Mouse (Mus musculus): ENCODE results near the gene 4930563M21Rik. TPM values are rescaled to one million over a fixed set of nuclear protein-coding genes. Genes with fewer than 3 reads are reported as not detected.
"Not testable (repeated sequence)": the region's sequence is repeated elsewhere in the genome, so short reads cannot be mapped to it uniquely, and the experiment has no call there.

The 4930563M21Rik gene
- not detected in 2 replicates for polyA plus RNA-seq (2015; fragmentation: Nextera tagmentation; extraction: Ambion mirVana)

DNA sequence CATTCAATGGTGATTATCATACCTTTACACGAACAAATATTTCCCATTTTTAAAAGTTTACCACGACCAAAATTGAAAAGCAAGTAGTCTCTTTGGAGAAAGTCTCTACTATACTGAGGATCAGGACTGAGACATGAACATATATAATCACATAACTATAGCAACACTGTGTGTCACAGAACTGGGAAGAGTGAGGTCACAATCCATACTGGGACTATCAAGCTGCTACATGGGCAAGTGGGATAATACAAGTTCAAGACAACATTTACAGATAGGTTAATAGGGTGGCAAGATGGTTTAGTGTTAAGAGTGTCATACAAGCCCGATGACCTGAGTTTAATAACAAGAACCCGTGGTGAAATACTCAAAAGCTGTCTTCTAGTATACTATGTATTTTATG is at the start of gene 4930563M21Rik:
Gene 4930563M21Rik, minus strand, starts transcription at position 101 of the 400 bp plus-strand sequence.
- Histone ChIP-seq H3K9ac (ENCODE audit: low read depth, low read length) (no peak within 1 kb of the TSS), H3K27ac (ENCODE audit: low read length) (no peak within 1 kb of the TSS), H3K9me3 (replicated peaks; ENCODE audit: control insufficient read depth, low read length) (no peaks in the 10 kb centered on the region), H3K36me3 (ENCODE audit: control insufficient read depth, insufficient read depth) (no peaks in the 10 kb centered on the region), H3K4me2 (ENCODE audit: low read depth, low read length) (no peak within 1 kb of the TSS), H3K4me1 (ENCODE audit: control insufficient read depth, low read depth, low read length) (no peaks in the 10 kb centered on the region), H3K27me3 (ENCODE audit: control insufficient read depth, insufficient read depth, low read depth, low read length) (no peaks in the 10 kb centered on the region), H3K4me3 (ENCODE audit: low read depth, low read length) (no peak within 1 kb of the TSS)
- 50% methylated on average over 4 of the region's 4 CpGs for WGBS (ENCODE audit: insufficient replicate concordance)
- ATAC-seq (ENCODE audit: low read depth) = no peak

GRCm38 (mm10) chr9:56056147-56056546 is 45.8 kb upstream of the 4930563M21Rik start:
- H3K27ac ChIP-seq (ENCODE audit: low read length) = no peak overlapping the region
- 72% methylated on average over 6 of the region's 6 CpGs for WGBS (ENCODE audit: insufficient replicate concordance)
- no peak for ATAC-seq (ENCODE audit: low read depth)
- H3K27me3 ChIP-seq (ENCODE audit: control insufficient read depth, insufficient read depth, low read depth, low read length) = no peaks in the 10 kb centered on the region
- no peak overlapping the region for H3K4me2 ChIP-seq (ENCODE audit: low read depth, low read length)
- peaks cover 2% of the 10 kb centered on the region; the same call in 1 of the 2 replicates for H3K36me3 ChIP-seq (ENCODE audit: control insufficient read depth, insufficient read depth)
- H3K4me1 ChIP-seq (ENCODE audit: control insufficient read depth, low read depth, low read length) = no peaks in the 10 kb centered on the region
- no peak overlapping the region for H3K9ac ChIP-seq (ENCODE audit: low read depth, low read length)
- H3K4me3 ChIP-seq (ENCODE audit: low read depth, low read length) = no peak overlapping the region
- H3K9me3 ChIP-seq (replicated peaks; ENCODE audit: control insufficient read depth, low read length) = no peaks in the 10 kb centered on the region

GRCm38 (mm10) chr9:56053796-56054195 is 43.4 kb upstream of the 4930563M21Rik start:
- Histone ChIP-seq H3K27me3 (ENCODE audit: control insufficient read depth, insufficient read depth, low read depth, low read length) (no peaks in the 10 kb centered on the region), H3K36me3 (ENCODE audit: control insufficient read depth, insufficient read depth) (no peaks in the 10 kb centered on the region; the same call in 1 of the 2 replicates), H3K4me3 (ENCODE audit: low read depth, low read length) (no peak overlapping the region), H3K27ac (ENCODE audit: low read length) (no peak overlapping the region), H3K4me2 (ENCODE audit: low read depth, low read length) (no peak overlapping the region), H3K9ac (ENCODE audit: low read depth, low read length) (no peak overlapping the region), H3K9me3 (replicated peaks; ENCODE audit: control insufficient read depth, low read length) (no peaks in the 10 kb centered on the region), H3K4me1 (ENCODE audit: control insufficient read depth, low read depth, low read length) (no peaks in the 10 kb centered on the region)
- no peak for ATAC-seq (ENCODE audit: low read depth)
- WGBS (ENCODE audit: insufficient replicate concordance) = 74% methylated on average over 3 of the region's 3 CpGs

- Histone ChIP-seq H3K4me3 (ENCODE audit: low read depth, low read length) (peak overlapping the region; percentile 74), H3K4me1 (ENCODE audit: control insufficient read depth, low read depth, low read length) (peaks cover 3% of the 10 kb centered on the region), H3K9ac (ENCODE audit: low read depth, low read length) (peak overlapping the region; percentile 80), H3K27me3 (ENCODE audit: control insufficient read depth, insufficient read depth, low read depth, low read length) (no peaks in the 10 kb centered on the region), H3K27ac (ENCODE audit: low read length) (peak overlapping the region; percentile 59), H3K4me2 (ENCODE audit: low read depth, low read length) (peak overlapping the region; percentile 97), H3K9me3 (replicated peaks; ENCODE audit: control insufficient read depth, low read length) (no peaks in the 10 kb centered on the region), H3K36me3 (ENCODE audit: control insufficient read depth, insufficient read depth) (no peaks in the 10 kb centered on the region)
- no peak for ATAC-seq (ENCODE audit: low read depth)
- WGBS (ENCODE audit: insufficient replicate concordance) = under 1% methylated on average over 16 of the region's 16 CpGs
Measured at GRCm38 (mm10) chr9:56042181-56042621, 31.9 kb upstream of the 4930563M21Rik start.

DNA sequence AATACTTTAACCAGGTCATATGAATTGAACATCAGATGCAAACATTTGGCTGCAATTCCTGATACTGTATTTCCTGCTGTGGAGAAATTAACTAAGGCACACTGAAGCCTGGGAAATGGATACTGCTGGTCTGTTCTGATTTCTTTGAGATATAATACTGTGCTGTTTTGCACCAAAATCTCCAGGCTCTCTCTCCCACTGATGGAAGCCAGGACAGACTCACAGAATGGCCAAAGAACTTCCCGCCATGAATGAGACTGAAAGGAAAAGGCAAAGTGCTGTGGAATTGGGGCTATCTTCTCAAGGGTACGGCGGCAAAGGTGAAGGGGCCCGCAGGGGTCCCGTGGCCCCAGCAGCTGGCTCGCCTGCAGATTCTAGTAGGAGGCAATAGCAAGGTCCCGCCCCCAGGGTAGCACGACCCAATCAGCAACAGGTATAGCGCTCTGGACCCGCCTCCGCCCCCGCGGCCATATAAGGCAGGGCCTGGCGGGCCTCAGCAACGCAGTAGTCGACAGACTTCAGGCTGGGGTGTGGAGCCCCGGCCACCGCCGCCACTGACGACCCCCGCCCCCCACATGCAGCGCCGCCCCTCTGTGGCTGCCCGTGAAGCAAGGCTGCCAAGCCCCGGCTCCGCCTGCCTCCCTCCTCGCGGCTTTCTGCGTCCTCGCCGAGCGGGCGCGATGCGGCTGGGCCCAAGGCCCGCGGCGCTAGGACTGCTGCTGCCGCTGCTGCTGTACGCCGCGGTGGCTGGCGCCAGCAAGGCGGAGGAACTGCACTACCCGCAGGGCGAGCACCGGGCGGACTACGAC is 31.2 kb upstream of the 4930563M21Rik start, which contains the start of gene Rcn2:
Gene Rcn2, plus strand, starts transcription at position 474 of the 809 bp plus-strand sequence.
- under 1% methylated on average over 49 of the region's 49 CpGs for WGBS (ENCODE audit: insufficient replicate concordance)
- peak; percentile 100 for ATAC-seq (ENCODE audit: low read depth)
- no peaks in the 10 kb centered on the region for H3K9me3 ChIP-seq (replicated peaks; ENCODE audit: control insufficient read depth, low read length)
- H3K9ac ChIP-seq (ENCODE audit: low read depth, low read length) = peak within 1 kb of the TSS; percentile 80
- peak within 1 kb of the TSS; percentile 74 for H3K4me3 ChIP-seq (ENCODE audit: low read depth, low read length)
- no peaks in the 10 kb centered on the region for H3K36me3 ChIP-seq (ENCODE audit: control insufficient read depth, insufficient read depth)
- H3K27me3 ChIP-seq (ENCODE audit: control insufficient read depth, insufficient read depth, low read depth, low read length) = no peaks in the 10 kb centered on the region
- peak within 1 kb of the TSS; percentile 97 for H3K4me2 ChIP-seq (ENCODE audit: low read depth, low read length)
- peaks cover 3% of the 10 kb centered on the region for H3K4me1 ChIP-seq (ENCODE audit: control insufficient read depth, low read depth, low read length)
- H3K27ac ChIP-seq (ENCODE audit: low read length) = peak within 1 kb of the TSS; percentile 59

DNA sequence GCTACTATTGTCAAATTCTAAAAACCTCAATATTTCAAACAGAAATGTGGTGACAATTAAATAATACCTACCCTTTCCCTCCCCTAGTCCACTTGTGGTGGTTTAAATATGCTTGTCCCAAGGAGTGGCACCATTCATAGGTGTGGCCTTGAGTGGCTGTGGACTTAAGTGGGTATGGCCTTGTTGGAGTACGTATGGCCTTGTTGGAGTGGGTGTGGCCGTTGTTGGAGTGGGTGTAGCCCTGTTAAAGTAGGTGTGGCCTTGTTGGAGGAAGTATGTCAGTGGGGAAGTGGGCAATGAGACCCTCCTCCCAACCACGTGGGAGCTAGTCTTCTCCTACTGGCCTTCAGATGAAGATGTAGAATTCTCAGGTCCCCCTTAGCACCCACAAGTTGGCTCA is 21.9 kb upstream of the 4930563M21Rik start:
- Histone ChIP-seq H3K27me3 (ENCODE audit: control insufficient read depth, insufficient read depth, low read depth, low read length) (no peaks in the 10 kb centered on the region), H3K36me3 (ENCODE audit: control insufficient read depth, insufficient read depth) (no peaks in the 10 kb centered on the region), H3K4me3 (ENCODE audit: low read depth, low read length) (no peak overlapping the region), H3K27ac (ENCODE audit: low read length) (no peak overlapping the region), H3K9ac (ENCODE audit: low read depth, low read length) (no peak overlapping the region), H3K4me2 (ENCODE audit: low read depth, low read length) (no peak overlapping the region), H3K4me1 (ENCODE audit: control insufficient read depth, low read depth, low read length) (no peaks in the 10 kb centered on the region), H3K9me3 (replicated peaks; ENCODE audit: control insufficient read depth, low read length) (no peaks in the 10 kb centered on the region)
- no peak for ATAC-seq (ENCODE audit: low read depth)
- WGBS (ENCODE audit: insufficient replicate concordance) = 37% methylated on average over 3 of the region's 3 CpGs

- H3K36me3 ChIP-seq (ENCODE audit: control insufficient read depth, insufficient read depth) = no peaks in the 10 kb centered on the region
- H3K27me3 ChIP-seq (ENCODE audit: control insufficient read depth, insufficient read depth, low read depth, low read length) = no peaks in the 10 kb centered on the region
- H3K9ac ChIP-seq (ENCODE audit: low read depth, low read length) = no peak overlapping the region
- H3K4me1 ChIP-seq (ENCODE audit: control insufficient read depth, low read depth, low read length) = no peaks in the 10 kb centered on the region
- no peaks in the 10 kb centered on the region for H3K9me3 ChIP-seq (replicated peaks; ENCODE audit: control insufficient read depth, low read length)
- no peak for ATAC-seq (ENCODE audit: low read depth)
- no peak overlapping the region for H3K4me3 ChIP-seq (ENCODE audit: low read depth, low read length)
- 64% methylated on average over 16 of the region's 16 CpGs for WGBS (ENCODE audit: insufficient replicate concordance)
- H3K27ac ChIP-seq (ENCODE audit: low read length) = no peak overlapping the region
- H3K4me2 ChIP-seq (ENCODE audit: low read depth, low read length) = no peak overlapping the region
Measured at GRCm38 (mm10) chr9:56027292-56027691, 16.9 kb upstream of the 4930563M21Rik start.

DNA sequence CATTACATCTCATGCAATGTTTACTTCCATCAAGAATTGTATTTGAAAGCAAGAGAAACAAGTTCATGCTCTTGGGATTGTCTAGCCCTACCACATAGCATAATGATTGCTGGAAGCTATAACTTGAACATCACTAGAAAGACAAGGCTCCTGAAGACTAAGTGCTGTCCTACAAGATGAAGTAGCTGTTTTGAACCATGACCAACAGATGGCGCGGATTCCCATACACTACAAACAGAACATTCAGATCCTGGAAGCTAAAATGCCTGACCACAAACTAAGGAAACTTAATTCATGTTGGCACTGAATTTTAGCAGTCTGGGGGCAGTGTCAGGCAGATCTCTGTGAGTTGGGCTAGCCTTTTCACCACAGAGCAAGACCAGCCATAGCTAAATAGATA is 14.4 kb upstream of the 4930563M21Rik start:
- no peaks in the 10 kb centered on the region for H3K27me3 ChIP-seq (ENCODE audit: control insufficient read depth, insufficient read depth, low read depth, low read length)
- H3K4me1 ChIP-seq (ENCODE audit: control insufficient read depth, low read depth, low read length) = no peaks in the 10 kb centered on the region
- H3K36me3 ChIP-seq (ENCODE audit: control insufficient read depth, insufficient read depth) = no peaks in the 10 kb centered on the region
- 36% methylated on average over 2 of the region's 2 CpGs for whole genome bisulfite sequencing (ENCODE audit: insufficient replicate concordance)
- ATAC-seq (ENCODE audit: low read depth) = no peak
- H3K9ac ChIP-seq (ENCODE audit: low read depth, low read length) = no peak overlapping the region
- H3K9me3 ChIP-seq (replicated peaks; ENCODE audit: control insufficient read depth, low read length) = no peaks in the 10 kb centered on the region
- no peak overlapping the region for H3K4me2 ChIP-seq (ENCODE audit: low read depth, low read length)
- no peak overlapping the region for H3K4me3 ChIP-seq (ENCODE audit: low read depth, low read length)
- H3K27ac ChIP-seq (ENCODE audit: low read length) = no peak overlapping the region

DNA sequence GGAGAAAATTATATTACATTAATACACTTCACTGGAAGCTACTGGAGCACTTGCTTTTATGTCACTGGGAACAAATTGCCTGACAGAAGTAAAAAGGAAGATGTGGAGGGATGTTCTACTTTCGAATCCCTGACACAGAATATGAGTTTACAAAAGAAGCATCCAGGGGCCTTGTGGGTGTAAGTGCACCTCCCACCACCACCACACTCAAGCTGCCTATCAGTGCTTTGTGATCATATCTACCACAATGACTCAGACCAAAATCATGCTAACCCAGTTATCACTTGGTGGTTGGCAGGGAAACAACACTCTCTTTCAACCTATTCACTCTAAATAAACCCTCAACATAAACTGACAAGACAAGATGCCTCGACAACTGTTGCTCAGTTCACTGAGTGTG is 5.7 kb downstream of the 4930563M21Rik start:
- H3K4me3 ChIP-seq (ENCODE audit: low read depth, low read length); H3K27me3 ChIP-seq (ENCODE audit: control insufficient read depth, insufficient read depth, low read depth, low read length); ATAC-seq (ENCODE audit: low read depth); H3K27ac ChIP-seq (ENCODE audit: low read length); H3K4me1 ChIP-seq (ENCODE audit: control insufficient read depth, low read depth, low read length); H3K9me3 ChIP-seq (replicated peaks; ENCODE audit: control insufficient read depth, low read length); H3K36me3 ChIP-seq (ENCODE audit: control insufficient read depth, insufficient read depth); H3K9ac ChIP-seq (ENCODE audit: low read depth, low read length); H3K4me2 ChIP-seq (ENCODE audit: low read depth, low read length): not testable (repeated sequence)
- WGBS (ENCODE audit: insufficient replicate concordance) = no CpG with 5 or more reads among the region's 2 CpGs
